Mouse (Mus musculus) thymus, adult 2 months (tissue): ENCODE data around the gene Syt1. TPM values are rescaled to one million over a fixed set of nuclear protein-coding genes. Genes with fewer than 3 reads are reported as not detected.

Experiments used
- DNase-seq: peaks from one replicate; pipeline ENCODE4 v3.0.0; 2021
- H3K27ac ChIP-seq: fragments of 200-500 bp; 2 replicates; pipeline ENCODE4 v1.5.1; 2012; ENCODE audit warnings: low read length, control low read depth; ENCODE audit not compliant: control insufficient read depth, insufficient read depth
- H3K27me3 ChIP-seq: fragments of 200-500 bp; 2 replicates; pipeline ENCODE4 v1.6.1; 2012; ENCODE audit warnings: mild to moderate bottlenecking, low read length, moderate library complexity, mixed read lengths; ENCODE audit not compliant: control insufficient read depth, insufficient read depth
- H3K36me3 ChIP-seq: fragments of 200-500 bp; 2 replicates; pipeline ENCODE4 v1.6.1; 2012; ENCODE audit warnings: mild to moderate bottlenecking, low read length, moderate library complexity; ENCODE audit not compliant: control insufficient read depth, insufficient read depth
- H3K4me1 ChIP-seq: fragments of 200-500 bp; replicated peaks from 2 replicates; pipeline ENCODE4 v1.6.1; 2012; ENCODE audit warnings: low read length; ENCODE audit not compliant: control insufficient read depth, insufficient read depth
- H3K4me3 ChIP-seq: fragments of 200-500 bp; 2 replicates; pipeline ENCODE4 v1.5.1; 2012; ENCODE audit warnings: mild to moderate bottlenecking, low read length, control low read depth, moderate library complexity; ENCODE audit not compliant: control insufficient read depth, insufficient read depth
- CTCF ChIP-seq: fragments of 200-500 bp; IDR thresholded peaks from 2 replicates; pipeline ENCODE4 v1.5.1; 2012; ENCODE audit warnings: mild to moderate bottlenecking, control low read depth, low read length, moderate library complexity, borderline replicate concordance; ENCODE audit not compliant: control insufficient read depth, poor library complexity, insufficient read depth; ENCODE audit errors: extremely low read depth
- POLR2A ChIP-seq: fragments of 200-500 bp; IDR thresholded peaks from 2 replicates; pipeline ENCODE4 v1.6.1; 2012; ENCODE audit warnings: mild to moderate bottlenecking, low read length, control low read depth, moderate library complexity; ENCODE audit not compliant: control insufficient read depth, poor library complexity, insufficient read depth; ENCODE audit errors: extremely low read depth
- WGBS: fragments of 180-500 bp; shearing (Covaris S2); methylation state at CpG from one replicate; pipeline ENCODE4 v1.1.7; 2018; 5-methylcytosine and 5-hydroxymethylcytosine counted together
- polyA plus RNA-seq: library from polyadenylated mRNA; depleted of rRNA; stranded (reverse); fragments of >200 nt; gene quantifications from 2 replicates; pipeline ENCODE4 v1.2.3, GENCODE M21; 2012

Syt1 gene
- polyA plus RNA-seq, 1 experiment = 2.0 TPM

- Histone ChIP-seq H3K36me3 (no peaks in the 10 kb centered on the region), H3K4me3 (no peak overlapping the region), H3K27ac (no peak overlapping the region), H3K27me3 (no peaks in the 10 kb centered on the region), H3K4me1 (no peaks in the 10 kb centered on the region)
- DNase-seq = no peak
- 89% methylated on average over 12 of the region's 12 CpGs for WGBS
- no peak for TF ChIP-seq CTCF
- TF ChIP-seq POLR2A = no peak
These were observed 429.0 kb downstream of the Syt1 start for GRCm38 (mm10) chr10:108581555-108582396.

- Histone ChIP-seq H3K4me3 (no peak overlapping the region), H3K27ac (no peak overlapping the region), H3K27me3 (no peaks in the 10 kb centered on the region), H3K4me1 (no peaks in the 10 kb centered on the region), H3K36me3 (no peaks in the 10 kb centered on the region)
- DNase-seq = no peak
- TF ChIP-seq CTCF (no peak), POLR2A (no peak)
- 96% methylated on average over 9 of the region's 9 CpGs for WGBS
These were observed 429.9 kb downstream of the Syt1 start for GRCm38 (mm10) chr10:108580786-108581420.

GRCm38 (mm10) chr10:108579396-108579795, 431.4 kb downstream of the Syt1 start:
- Histone ChIP-seq H3K4me3 (no peak overlapping the region), H3K36me3 (no peaks in the 10 kb centered on the region), H3K27ac (no peak overlapping the region), H3K4me1 (no peaks in the 10 kb centered on the region), H3K27me3 (no peaks in the 10 kb centered on the region)
- WGBS = 89% methylated on average over 4 of the region's 4 CpGs
- TF ChIP-seq CTCF = no peak
- TF ChIP-seq POLR2A = no peak
- no peak for DNase-seq

- Histone ChIP-seq H3K27me3 (no peaks in the 10 kb centered on the region), H3K4me3 (no peak overlapping the region), H3K36me3 (no peaks in the 10 kb centered on the region), H3K27ac (no peak overlapping the region), H3K4me1 (no peaks in the 10 kb centered on the region)
- TF ChIP-seq CTCF (no peak), POLR2A (no peak)
- no peak for DNase-seq
These were observed 433.2 kb downstream of the Syt1 start for GRCm38 (mm10) chr10:108577611-108578010.

- no peaks in the 10 kb centered on the region for H3K36me3 ChIP-seq
- no peaks in the 10 kb centered on the region for H3K4me1 ChIP-seq
- no peak for DNase-seq
- WGBS = 66% methylated on average over 4 of the region's 4 CpGs
- TF ChIP-seq CTCF = no peak
- no peak for TF ChIP-seq POLR2A
- H3K27ac ChIP-seq = no peak overlapping the region
- H3K4me3 ChIP-seq = no peak overlapping the region
- no peaks in the 10 kb centered on the region for H3K27me3 ChIP-seq
These were observed 438.0 kb downstream of the Syt1 start for GRCm38 (mm10) chr10:108572764-108573163.

GRCm38 (mm10) chr10:108571104-108571503, 439.7 kb downstream of the Syt1 start:
- 94% methylated on average over 5 of the region's 5 CpGs for WGBS
- no peak for TF ChIP-seq POLR2A
- no peak for TF ChIP-seq CTCF
- Histone ChIP-seq H3K4me1 (no peaks in the 10 kb centered on the region), H3K27me3 (no peaks in the 10 kb centered on the region), H3K27ac (no peak overlapping the region), H3K36me3 (no peaks in the 10 kb centered on the region), H3K4me3 (no peak overlapping the region)
- no peak for DNase-seq
